Mouse (Mus musculus) A20 (cell line): Measurements from ENCODE around the gene Olfr71.

Source experiments
- DNase-seq: peaks from one replicate; pipeline ENCODE4 v3.0.0-alpha.2; 2011; ENCODE audit warnings: low read depth, low spot score

The Olfr71 gene

GRCm38 (mm10) chr4:43656339-43657109, 53.5 kb downstream of the Olfr71 start, which contains the start of gene Hint2:
Gene Hint2 (minus strand): TSS chr4:43656466.
- DNase-seq: peak; percentile 99

GRCm38 (mm10) chr4:43655656-43656338, 54.3 kb downstream of the Olfr71 start:
- no peak for DNase-seq
